Mouse (Mus musculus): Measurements from ENCODE around the gene Arhgef1.
A peak's percentile ranks its signal among the peaks of the same experiment; 100 is the strongest.

Gene Arhgef1

DNA sequence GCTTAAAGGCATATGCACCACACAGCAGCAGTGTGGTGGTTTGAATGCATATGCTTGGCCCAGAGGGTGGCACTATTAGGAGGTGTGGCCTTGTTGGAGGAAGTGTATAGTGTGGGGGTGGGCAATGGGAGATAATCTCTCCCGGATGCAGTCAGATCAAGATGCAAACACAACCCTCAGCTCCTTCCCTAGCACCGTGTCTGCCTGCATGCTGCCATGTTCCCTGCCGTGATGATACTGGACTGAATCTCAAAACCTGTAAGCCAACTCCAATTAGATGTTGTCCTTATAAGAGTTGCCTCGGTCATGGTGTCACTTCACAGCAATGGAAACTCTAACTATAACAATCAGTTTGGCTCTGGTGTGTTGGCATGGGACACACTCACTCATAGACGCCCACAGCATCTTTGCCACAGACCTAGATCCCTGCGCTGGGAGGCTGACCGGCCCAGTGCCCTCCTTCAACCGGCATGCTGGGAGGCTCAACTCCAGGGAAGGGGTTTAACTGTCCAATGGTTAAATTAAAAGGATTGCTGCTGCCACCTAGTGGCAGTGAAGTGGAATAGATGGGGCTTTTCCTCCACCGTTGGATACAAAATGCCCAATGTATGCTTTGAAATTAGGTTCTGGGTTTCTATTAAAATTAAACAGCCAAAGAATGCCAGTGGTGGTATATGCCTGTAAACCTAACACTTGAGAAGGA, 72.3 kb downstream of the Arhgef1 start:
- peak; percentile 76 for DNase-seq (ENCODE audit: extremely low spot score, low read depth, low spot score)

Measured in hindlimb bud, embryonic 11.5 days (tissue).